Mouse (Mus musculus) cortical plate, adult 2 months (tissue): ENCODE measurements around the gene Slc9a5.

Source experiments
- CTCF ChIP-seq: fragments of 200-500 bp; IDR thresholded peaks from 2 replicates; pipeline ENCODE4 v1.5.1; 2011; ENCODE audit warnings: mild to moderate bottlenecking, control low read depth, low read length; ENCODE audit not compliant: insufficient read depth; ENCODE audit errors: extremely low read depth
- POLR2A ChIP-seq: fragments of 200-500 bp; IDR thresholded peaks from 2 replicates; pipeline ENCODE4 v1.6.1; 2011; ENCODE audit warnings: mild to moderate bottlenecking, low read length, control low read depth; ENCODE audit not compliant: insufficient read depth; ENCODE audit errors: extremely low read depth

DNA sequence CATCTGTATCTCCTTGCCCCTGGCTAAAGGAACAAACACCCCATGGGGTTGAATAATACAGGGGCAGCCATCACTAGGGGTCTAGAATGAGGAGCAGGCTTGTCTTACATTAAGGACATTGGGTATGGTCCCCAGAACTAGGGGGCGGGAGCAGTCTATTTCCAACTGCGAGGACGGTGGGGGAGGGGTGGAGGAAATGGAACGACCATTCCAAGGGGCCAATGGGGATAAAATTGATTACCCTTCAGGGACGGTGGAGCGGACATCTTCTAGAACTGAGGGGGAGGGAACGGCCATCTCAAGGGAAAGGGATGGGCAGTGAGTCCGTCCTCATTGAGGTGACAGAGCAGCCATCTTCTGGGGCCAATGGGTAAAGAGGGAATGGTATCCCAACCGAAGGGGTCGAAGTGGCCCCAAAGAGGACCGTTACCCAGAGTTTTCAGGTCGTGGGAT is 23.0 kb upstream of the Slc9a5 start:
- TF ChIP-seq POLR2A: no peak
- no peak for TF ChIP-seq CTCF
